Mouse (Mus musculus): Measurements from ENCODE around the gene Entpd4b. TPM values are rescaled to one million over a fixed set of nuclear protein-coding genes. Genes with fewer than 3 reads are reported as not detected.
"Not testable (repeated sequence)": the region's sequence is repeated elsewhere in the genome, so short reads cannot be mapped to it uniquely, and the experiment has no call there.

Gene Entpd4b
- polyA plus RNA-seq (2012; fragmentation: generic; extraction: Trizol): 6.7 TPM
- long read RNA-seq, experiment 1, transcript Entpd4b-204 (13 exons, 3,589 nt): major isoform, 9 of 18 reads
- long read RNA-seq, experiment 1, partial matches to known transcripts: 3 of 18 reads
- long read RNA-seq, experiment 1, other reads (novel, unspliced or antisense): 6 of 18 reads
- long read RNA-seq, experiment 2, transcript Entpd4b-204 (13 exons, 3,589 nt): major isoform, 129 of 250 reads
- long read RNA-seq, experiment 2, partial matches to known transcripts: 5 of 250 reads
- long read RNA-seq, experiment 2, other reads (novel, unspliced or antisense): 116 of 250 reads

DNA sequence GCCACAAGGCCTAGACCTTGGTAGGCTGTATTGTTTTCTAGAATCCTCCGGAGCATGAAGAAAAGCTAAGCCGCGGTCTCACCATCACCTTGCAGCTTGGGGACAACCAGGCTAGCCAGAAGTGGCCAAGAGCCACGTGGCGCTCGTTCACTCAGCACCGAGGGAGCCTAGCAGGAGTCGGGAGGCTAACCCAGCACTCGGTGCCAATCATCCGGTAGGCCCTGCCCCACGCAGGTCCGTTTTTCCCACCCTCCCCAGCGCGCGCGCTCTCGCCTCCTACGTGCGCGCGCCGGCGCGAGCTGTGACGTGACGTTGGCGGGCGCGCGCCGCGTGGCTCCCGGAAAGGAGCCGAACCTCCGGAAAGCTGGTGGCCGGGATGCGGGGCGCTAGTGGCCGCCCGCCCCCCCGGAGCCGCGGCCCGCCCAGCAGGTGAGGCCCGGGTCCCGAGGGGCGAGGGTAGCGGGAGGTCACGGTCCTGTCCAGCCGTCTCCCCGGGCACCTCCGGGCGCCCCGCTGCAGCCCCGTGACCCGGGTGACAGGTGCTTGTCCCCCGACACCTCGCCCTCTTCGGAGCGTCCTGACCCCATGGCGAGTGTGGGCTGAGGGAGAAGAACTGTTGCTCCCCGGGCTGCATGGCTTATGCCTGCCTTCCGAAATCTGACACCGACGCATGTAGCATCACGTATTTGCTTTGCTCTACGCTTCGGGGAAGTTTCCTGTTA lies at the start of gene Entpd4b:
Entpd4b (plus strand) TSS at position 315 of the 722 bp plus-strand sequence.
- H3K79me3 ChIP-seq (ENCODE audit: low read depth); H3K4me3 ChIP-seq (ENCODE audit: insufficient read depth, poor library complexity, severe bottlenecking); H3K79me2 ChIP-seq (ENCODE audit: control insufficient read depth, insufficient read depth); H3K27me3 ChIP-seq (ENCODE audit: control insufficient read depth, insufficient read depth, insufficient read length); H3K36me3 ChIP-seq (ENCODE audit: control insufficient read depth, insufficient read depth); H3ac ChIP-seq (ENCODE audit: control insufficient read depth, insufficient read length, low read depth): not testable (repeated sequence)

DNA sequence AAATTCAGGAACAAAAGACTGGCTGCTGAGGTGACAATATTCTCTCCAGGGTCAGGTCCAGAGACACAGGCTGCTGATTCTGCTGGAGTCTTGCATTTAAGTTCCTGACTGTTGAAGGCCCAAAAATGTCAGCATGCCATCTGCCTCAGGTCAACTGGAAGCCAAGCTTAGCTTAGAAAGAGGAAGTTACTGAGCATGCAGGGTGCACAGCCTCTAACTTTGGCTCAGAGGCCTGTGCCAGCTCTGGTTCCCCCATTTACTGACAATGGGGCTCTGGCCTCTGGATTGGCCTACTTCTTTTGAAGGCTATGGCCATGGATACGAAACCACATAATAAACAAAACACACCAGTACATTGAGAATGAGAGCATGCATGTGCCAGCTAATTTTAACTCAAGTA lies 48.2 kb upstream of the Entpd4b start:
- H3K36me3 ChIP-seq (ENCODE audit: control insufficient read depth, insufficient read depth); H3K79me3 ChIP-seq (ENCODE audit: low read depth); H3K4me3 ChIP-seq (ENCODE audit: insufficient read depth, poor library complexity, severe bottlenecking); H3K27me3 ChIP-seq (ENCODE audit: control insufficient read depth, insufficient read depth, insufficient read length); H3K79me2 ChIP-seq (ENCODE audit: control insufficient read depth, insufficient read depth); H3ac ChIP-seq (ENCODE audit: control insufficient read depth, insufficient read length, low read depth): not testable (repeated sequence)

DNA sequence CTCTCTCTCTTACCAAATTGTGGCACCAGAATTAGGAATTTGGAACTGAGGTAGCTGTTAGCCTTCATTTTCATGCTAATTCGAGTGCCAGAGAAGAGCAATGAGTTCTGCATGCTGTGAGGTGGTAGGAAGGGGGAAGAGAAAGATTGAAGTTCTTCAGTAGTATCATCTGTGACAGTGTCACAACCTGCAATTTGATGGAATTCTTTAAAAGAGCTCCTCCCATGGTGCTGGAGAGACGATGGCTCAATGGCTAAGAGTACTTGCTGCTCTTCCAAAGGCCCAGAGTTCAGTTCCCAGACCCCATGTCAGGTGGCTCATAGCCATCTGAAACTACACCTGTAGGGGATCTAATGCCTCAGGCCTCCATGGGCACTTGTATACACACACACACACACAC lies 42.8 kb upstream of the Entpd4b start, which contains the start of gene Gm27179:
Gm27179 (minus strand) TSS at position 101 of the 400 bp plus-strand sequence.
- H3K79me2 ChIP-seq (ENCODE audit: control insufficient read depth, insufficient read depth); H3K4me3 ChIP-seq (ENCODE audit: insufficient read depth, poor library complexity, severe bottlenecking); H3ac ChIP-seq (ENCODE audit: control insufficient read depth, insufficient read length, low read depth); H3K36me3 ChIP-seq (ENCODE audit: control insufficient read depth, insufficient read depth); H3K27me3 ChIP-seq (ENCODE audit: control insufficient read depth, insufficient read depth, insufficient read length); H3K79me3 ChIP-seq (ENCODE audit: low read depth): not testable (repeated sequence)

DNA sequence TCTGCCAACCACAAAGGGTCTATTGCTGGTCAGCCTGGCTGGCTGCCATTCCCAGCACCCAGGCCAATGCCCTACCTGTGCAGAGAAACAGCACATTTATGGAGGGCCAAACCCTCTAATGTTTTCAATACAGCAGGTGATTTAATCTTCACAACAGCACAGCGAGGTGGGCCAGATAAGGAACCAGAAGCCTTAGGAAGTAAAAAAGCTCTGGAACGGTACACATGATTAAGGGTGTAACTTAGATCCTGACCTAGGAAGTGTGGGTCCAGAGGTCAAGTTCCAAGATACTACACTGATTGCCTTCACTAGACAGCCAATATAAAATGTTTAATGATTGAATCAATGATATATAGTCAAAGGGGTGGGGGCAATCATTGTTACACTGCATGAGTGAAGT lies 34.4 kb upstream of the Entpd4b start:
- not testable (repeated sequence) for H3K36me3 ChIP-seq (ENCODE audit: control insufficient read depth, insufficient read depth); H3K27me3 ChIP-seq (ENCODE audit: control insufficient read depth, insufficient read depth, insufficient read length); H3K79me2 ChIP-seq (ENCODE audit: control insufficient read depth, insufficient read depth); H3K4me3 ChIP-seq (ENCODE audit: insufficient read depth, poor library complexity, severe bottlenecking); H3K79me3 ChIP-seq (ENCODE audit: low read depth); H3ac ChIP-seq (ENCODE audit: control insufficient read depth, insufficient read length, low read depth)

DNA sequence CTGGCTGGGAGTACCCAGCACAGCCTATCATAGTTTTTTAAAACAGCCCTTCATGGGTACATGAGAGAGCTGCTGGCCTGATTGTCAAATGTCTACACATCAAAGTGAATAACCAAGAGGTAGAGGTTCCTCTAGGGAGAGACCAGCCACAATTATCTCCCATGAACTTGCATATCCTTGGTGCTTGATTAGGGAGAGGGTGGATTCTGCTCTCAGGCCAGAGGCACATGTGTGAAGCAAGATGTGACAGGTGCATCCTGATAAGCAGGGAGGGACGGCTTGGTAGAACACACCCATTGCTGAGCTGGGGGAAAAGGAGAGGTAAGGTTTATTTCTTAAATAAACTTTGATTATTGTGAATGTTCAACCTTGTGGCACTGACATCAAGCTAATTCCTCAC lies 32.2 kb upstream of the Entpd4b start:
- not testable (repeated sequence) for H3K27me3 ChIP-seq (ENCODE audit: control insufficient read depth, insufficient read depth, insufficient read length); H3K79me3 ChIP-seq (ENCODE audit: low read depth)

DNA sequence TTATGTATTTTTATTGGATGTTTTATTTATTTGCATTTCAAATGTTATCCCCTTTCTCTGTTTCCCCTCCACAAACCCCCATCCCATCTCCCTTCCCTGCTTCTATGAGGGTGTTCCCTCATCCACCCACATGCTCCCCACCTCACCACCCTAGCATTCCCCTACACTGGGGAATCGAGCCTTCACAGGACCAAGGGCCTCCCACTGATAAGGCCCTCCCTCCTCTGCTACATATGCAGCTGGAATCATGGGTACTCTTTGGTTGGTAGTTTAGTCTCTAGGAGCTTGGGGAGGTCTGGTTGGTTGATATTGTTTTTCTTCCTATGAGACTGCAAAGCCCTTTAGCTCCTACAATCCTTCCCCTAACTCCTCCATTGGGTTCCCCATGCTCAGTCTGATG lies 29.0 kb upstream of the Entpd4b start:
- H3K79me3 ChIP-seq (ENCODE audit: low read depth); H3K36me3 ChIP-seq (ENCODE audit: control insufficient read depth, insufficient read depth); H3K27me3 ChIP-seq (ENCODE audit: control insufficient read depth, insufficient read depth, insufficient read length); H3K79me2 ChIP-seq (ENCODE audit: control insufficient read depth, insufficient read depth); H3K4me3 ChIP-seq (ENCODE audit: insufficient read depth, poor library complexity, severe bottlenecking); H3ac ChIP-seq (ENCODE audit: control insufficient read depth, insufficient read length, low read depth): not testable (repeated sequence)

More for the DNA sequence above, 32.2 kb upstream of the Entpd4b start:
- not testable (repeated sequence) for H3ac ChIP-seq (ENCODE audit: control insufficient read depth, insufficient read length, low read depth); H3K4me3 ChIP-seq (ENCODE audit: insufficient read depth, poor library complexity, severe bottlenecking); H3K36me3 ChIP-seq (ENCODE audit: control insufficient read depth, insufficient read depth); H3K79me2 ChIP-seq (ENCODE audit: control insufficient read depth, insufficient read depth)

DNA sequence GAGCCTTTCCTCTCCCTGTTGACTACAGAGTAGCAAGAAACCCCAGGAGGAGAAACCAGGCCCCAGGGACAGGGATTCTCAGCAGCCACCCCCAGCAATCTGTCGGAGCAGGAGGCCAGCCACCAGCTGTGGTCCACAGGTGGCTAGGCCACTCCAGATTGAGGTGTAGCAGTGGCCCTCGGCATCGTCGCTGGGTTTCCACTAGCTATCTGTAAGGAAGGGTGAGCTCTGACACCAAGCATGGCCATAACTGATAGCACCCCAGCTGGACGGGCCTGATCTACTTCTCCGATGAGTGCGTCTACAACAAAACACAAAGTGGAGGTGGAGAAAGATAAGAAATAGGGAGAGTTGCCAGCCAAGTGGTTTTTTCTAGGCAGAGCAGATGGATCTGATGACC lies 18.7 kb upstream of the Entpd4b start:
- not testable (repeated sequence) for H3K79me3 ChIP-seq (ENCODE audit: low read depth); H3K4me3 ChIP-seq (ENCODE audit: insufficient read depth, poor library complexity, severe bottlenecking); H3K79me2 ChIP-seq (ENCODE audit: control insufficient read depth, insufficient read depth); H3K36me3 ChIP-seq (ENCODE audit: control insufficient read depth, insufficient read depth); H3K27me3 ChIP-seq (ENCODE audit: control insufficient read depth, insufficient read depth, insufficient read length); H3ac ChIP-seq (ENCODE audit: control insufficient read depth, insufficient read length, low read depth)

DNA sequence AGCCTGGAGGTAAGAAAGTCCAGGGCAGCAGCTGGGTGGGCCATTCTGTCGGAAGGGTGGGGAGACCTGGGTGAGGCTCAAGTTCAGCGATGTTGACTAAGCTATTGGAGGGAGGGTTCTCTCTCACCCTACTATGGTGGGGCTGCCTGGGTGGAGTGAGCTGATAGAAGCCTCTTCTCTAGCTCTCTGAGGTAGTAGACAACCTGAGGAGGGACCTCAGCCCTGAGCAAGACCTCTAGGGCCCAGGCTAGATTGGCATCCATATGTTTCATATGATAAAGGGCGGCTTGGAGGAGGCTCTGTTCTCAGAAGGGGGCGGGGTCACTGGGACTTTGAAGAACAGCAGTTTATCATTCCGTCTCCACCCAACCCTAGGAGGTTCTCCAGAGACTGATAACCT lies 15.1 kb upstream of the Entpd4b start:
- H3K79me2 ChIP-seq (ENCODE audit: control insufficient read depth, insufficient read depth); H3K79me3 ChIP-seq (ENCODE audit: low read depth); H3ac ChIP-seq (ENCODE audit: control insufficient read depth, insufficient read length, low read depth); H3K4me3 ChIP-seq (ENCODE audit: insufficient read depth, poor library complexity, severe bottlenecking); H3K36me3 ChIP-seq (ENCODE audit: control insufficient read depth, insufficient read depth); H3K27me3 ChIP-seq (ENCODE audit: control insufficient read depth, insufficient read depth, insufficient read length): not testable (repeated sequence)

DNA sequence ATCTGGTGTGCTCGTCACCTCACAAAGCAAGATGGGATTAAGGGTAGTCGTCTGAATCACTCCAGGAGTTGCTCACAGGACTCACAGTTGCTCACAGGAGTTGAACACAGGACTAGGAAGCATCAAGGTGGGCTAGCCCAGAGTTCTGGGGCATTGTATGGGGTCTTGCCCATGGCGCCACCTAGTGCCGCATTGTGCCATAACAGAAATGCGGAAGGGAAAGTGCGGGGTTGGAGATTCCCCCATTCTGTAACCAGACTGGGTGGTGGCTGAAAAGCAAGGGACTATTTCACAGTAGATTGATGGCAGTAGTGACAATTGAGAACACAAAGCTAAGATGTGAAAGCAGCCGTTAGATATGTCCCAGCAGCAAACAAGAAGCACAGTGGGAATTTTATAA lies 12.5 kb upstream of the Entpd4b start:
- H3K79me3 ChIP-seq (ENCODE audit: low read depth); H3K27me3 ChIP-seq (ENCODE audit: control insufficient read depth, insufficient read depth, insufficient read length); H3ac ChIP-seq (ENCODE audit: control insufficient read depth, insufficient read length, low read depth); H3K4me3 ChIP-seq (ENCODE audit: insufficient read depth, poor library complexity, severe bottlenecking); H3K36me3 ChIP-seq (ENCODE audit: control insufficient read depth, insufficient read depth); H3K79me2 ChIP-seq (ENCODE audit: control insufficient read depth, insufficient read depth): not testable (repeated sequence)

DNA sequence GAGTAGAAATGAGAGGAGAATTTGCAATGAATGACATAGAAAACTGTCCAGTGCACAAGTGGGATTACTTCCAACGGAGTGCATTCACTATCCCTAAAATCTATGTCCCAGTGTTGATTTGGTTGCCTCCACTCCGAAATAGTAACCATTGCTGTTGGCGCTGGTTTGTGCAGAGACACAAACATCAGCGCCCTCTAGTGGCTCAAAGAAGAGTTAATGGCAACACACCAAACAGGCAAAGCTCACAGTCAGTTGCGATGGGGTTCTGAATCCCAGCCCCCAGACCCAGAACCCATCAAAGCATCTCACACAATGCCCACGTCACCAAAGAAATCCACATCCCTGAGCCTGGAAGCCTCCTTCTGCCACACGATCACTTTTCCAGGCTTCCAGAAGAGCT lies 11.2 kb upstream of the Entpd4b start:
- not testable (repeated sequence) for H3K79me2 ChIP-seq (ENCODE audit: control insufficient read depth, insufficient read depth); H3ac ChIP-seq (ENCODE audit: control insufficient read depth, insufficient read length, low read depth); H3K27me3 ChIP-seq (ENCODE audit: control insufficient read depth, insufficient read depth, insufficient read length); H3K4me3 ChIP-seq (ENCODE audit: insufficient read depth, poor library complexity, severe bottlenecking); H3K79me3 ChIP-seq (ENCODE audit: low read depth); H3K36me3 ChIP-seq (ENCODE audit: control insufficient read depth, insufficient read depth)

DNA sequence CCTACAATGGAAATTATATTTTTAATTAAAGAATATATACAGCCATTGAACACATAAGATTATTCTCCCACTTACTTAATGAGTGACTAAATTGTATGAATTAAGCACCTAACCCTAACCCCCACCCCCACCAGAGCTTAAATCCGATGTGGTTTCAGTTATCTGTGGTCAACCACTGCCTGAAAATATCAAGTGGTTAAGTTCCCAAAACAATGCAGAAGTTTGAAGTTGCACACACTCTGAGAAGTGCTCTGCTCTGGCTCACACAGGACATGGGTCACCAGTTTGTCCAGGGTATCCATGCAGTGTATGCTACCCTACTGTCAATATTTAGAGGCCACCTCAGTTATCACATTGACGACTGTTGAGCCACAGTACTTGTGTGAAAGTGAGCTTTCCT lies 10.2 kb upstream of the Entpd4b start:
- not testable (repeated sequence) for H3K4me3 ChIP-seq (ENCODE audit: insufficient read depth, poor library complexity, severe bottlenecking); H3K36me3 ChIP-seq (ENCODE audit: control insufficient read depth, insufficient read depth); H3ac ChIP-seq (ENCODE audit: control insufficient read depth, insufficient read length, low read depth); H3K79me3 ChIP-seq (ENCODE audit: low read depth); H3K27me3 ChIP-seq (ENCODE audit: control insufficient read depth, insufficient read depth, insufficient read length); H3K79me2 ChIP-seq (ENCODE audit: control insufficient read depth, insufficient read depth)

DNA sequence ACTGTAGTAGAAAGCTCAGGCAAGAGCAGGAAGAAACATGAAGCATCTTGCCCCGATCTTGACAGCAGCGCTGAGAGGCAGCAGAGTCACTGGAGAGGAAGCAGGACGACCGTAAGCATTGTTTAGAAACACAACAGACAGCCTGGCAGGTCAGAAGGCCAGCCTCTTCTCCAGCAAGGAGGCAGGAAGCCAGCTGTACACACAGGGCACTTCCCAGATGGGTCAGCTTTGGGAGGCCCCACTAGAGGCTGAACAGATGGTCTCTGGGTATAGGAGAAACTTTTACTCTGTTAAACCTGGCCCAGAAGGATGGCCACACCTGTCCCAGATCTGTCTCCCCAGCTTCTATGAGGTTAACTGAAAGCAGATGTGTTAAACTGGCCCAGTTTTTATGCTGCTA lies 7.9 kb upstream of the Entpd4b start:
- not testable (repeated sequence) for H3K4me3 ChIP-seq (ENCODE audit: insufficient read depth, poor library complexity, severe bottlenecking); H3K27me3 ChIP-seq (ENCODE audit: control insufficient read depth, insufficient read depth, insufficient read length); H3K79me2 ChIP-seq (ENCODE audit: control insufficient read depth, insufficient read depth); H3ac ChIP-seq (ENCODE audit: control insufficient read depth, insufficient read length, low read depth); H3K36me3 ChIP-seq (ENCODE audit: control insufficient read depth, insufficient read depth); H3K79me3 ChIP-seq (ENCODE audit: low read depth)
